Mouse (Mus musculus) heart, embryonic 11.5 days (tissue): ENCODE measurements around the gene Rasd2. TPM values are rescaled to one million over a fixed set of nuclear protein-coding genes. Genes with fewer than 3 reads are reported as not detected.
A peak's percentile ranks its signal among the peaks of the same experiment; 100 is the strongest.

Experiments used
- ATAC-seq: fragments of 200-750 bp; cut with Nextera tagmentation; replicated peaks from 2 replicates; pipeline ENCODE4 v1.8.0; 2017; ENCODE audit warnings: moderate library complexity; ENCODE audit not compliant: insufficient number of reproducible peaks, low FRiP score, low TSS enrichment
- H3K27ac ChIP-seq: fragments of 300-500 bp; sonication (generic); 2 replicates; pipeline ENCODE4 v1.5.1; 2014; ENCODE audit warnings: mild to moderate bottlenecking, low read depth, low read length
- H3K27me3 ChIP-seq: fragments of 300-500 bp; sonication (generic); 2 replicates; pipeline ENCODE4 v1.6.1; 2014; ENCODE audit warnings: mild to moderate bottlenecking, low read length, mixed read lengths; ENCODE audit not compliant: control insufficient read depth, insufficient read depth
- H3K36me3 ChIP-seq: fragments of 300-500 bp; sonication (generic); 2 replicates; pipeline ENCODE4 v1.6.1; 2014; ENCODE audit warnings: mild to moderate bottlenecking, low read length, moderate library complexity, mixed read lengths; ENCODE audit not compliant: control insufficient read depth, insufficient read depth
- H3K4me1 ChIP-seq: fragments of 300-500 bp; sonication (generic); 2 replicates; pipeline ENCODE4 v1.6.1; 2014; ENCODE audit warnings: low read length; ENCODE audit not compliant: control insufficient read depth, insufficient read depth
- H3K4me2 ChIP-seq: fragments of 300-500 bp; sonication (generic); 2 replicates; pipeline ENCODE4 v1.6.1; 2014; ENCODE audit warnings: mild to moderate bottlenecking, moderate library complexity
- H3K4me3 ChIP-seq: fragments of 300-500 bp; sonication (generic); 2 replicates; pipeline ENCODE4 v1.5.1; 2014; ENCODE audit warnings: low read depth, low read length
- H3K9ac ChIP-seq: fragments of 300-500 bp; sonication (generic); 2 replicates; pipeline ENCODE4 v1.6.1; 2014; ENCODE audit warnings: mild to moderate bottlenecking, low read depth, low read length, moderate library complexity
- H3K9me3 ChIP-seq: fragments of 300-500 bp; sonication (generic); replicated peaks from 2 replicates; pipeline ENCODE4 v1.6.1; 2016; ENCODE audit warnings: low read length; ENCODE audit not compliant: control insufficient read depth
- WGBS: fragments of 180-500 bp; shearing (Covaris S2); extraction: QIAGEN DNeasy Blood & Tissue Kit; methylation state at CpG from one replicate; pipeline ENCODE4 v1.1.7; 2014; ENCODE audit not compliant: insufficient replicate concordance; 5-methylcytosine and 5-hydroxymethylcytosine counted together
- polyA plus RNA-seq: library from polyadenylated mRNA; unstranded; fragments of >200 nt; fragmentation: Nextera tagmentation; extraction: Ambion mirVana; gene quantifications from 2 replicates; pipeline ENCODE4 v1.2.1, GENCODE M21; 2014

Rasd2 gene
- 0.10 and 0.16 TPM in 2 replicates for polyA plus RNA-seq

DNA sequence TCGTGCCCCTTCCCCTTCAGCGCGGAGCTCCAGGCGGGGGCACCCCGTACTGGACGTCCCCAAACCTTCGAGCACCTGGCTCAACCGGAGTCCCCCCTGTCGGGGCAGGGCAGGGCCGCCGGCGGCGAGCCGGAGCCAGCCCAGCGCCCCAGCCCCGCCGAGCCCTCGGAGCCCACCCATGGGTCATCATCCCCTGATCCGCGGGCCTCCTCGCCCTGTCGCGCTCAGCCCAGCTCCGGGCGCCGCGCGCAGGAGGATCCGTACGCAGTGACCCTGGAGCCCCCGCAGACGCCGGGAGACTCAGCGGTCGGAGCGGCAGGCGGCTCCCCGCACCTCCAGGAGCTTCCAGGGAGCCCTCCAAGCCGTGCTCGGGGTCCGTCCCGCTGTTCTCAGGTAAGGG is at the start of gene Rasd2:
Gene Rasd2 (plus strand): TSS at position 259 of the 400 bp plus-strand sequence.
- peak within 1 kb of the TSS; percentile 97 for H3K4me2 ChIP-seq
- H3K36me3 ChIP-seq = no peaks in the 10 kb centered on the region
- no peak for ATAC-seq
- no peaks in the 10 kb centered on the region for H3K9me3 ChIP-seq
- peak within 1 kb of the TSS; percentile 28; the same call in 1 of the 2 replicates for H3K9ac ChIP-seq
- H3K4me3 ChIP-seq = peak within 1 kb of the TSS; percentile 55
- WGBS = 3% methylated on average over 40 of the region's 42 CpGs
- H3K27ac ChIP-seq = no peak within 1 kb of the TSS
- peaks cover 62% of the 10 kb centered on the region for H3K27me3 ChIP-seq
- H3K4me1 ChIP-seq = peaks cover 7% of the 10 kb centered on the region

DNA sequence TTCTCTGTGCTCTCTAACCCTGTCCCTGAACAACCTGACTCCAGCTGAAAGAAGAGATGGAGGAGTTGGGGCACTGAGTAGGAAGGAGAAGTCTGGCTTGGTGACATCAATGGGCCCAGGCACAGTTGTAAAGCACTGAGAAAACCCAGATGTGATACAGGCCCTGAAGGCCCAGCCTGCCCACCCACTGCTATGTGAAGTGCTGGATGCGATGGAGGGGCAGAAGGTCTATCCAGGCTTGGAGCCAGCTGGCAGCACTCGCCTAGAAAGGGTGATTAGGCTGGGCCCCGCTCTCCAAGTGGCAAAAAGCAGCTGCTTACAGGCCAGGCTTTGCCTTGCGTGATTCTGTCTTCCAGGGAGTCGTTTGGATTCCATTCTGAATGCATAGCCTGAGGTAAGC is 44.4 kb upstream of the Rasd2 start:
- H3K4me1 ChIP-seq = no peaks in the 10 kb centered on the region
- WGBS = 64% methylated on average over 5 of the region's 5 CpGs

GRCm38 (mm10) chr8:75172009-75172685 is 41.6 kb upstream of the Rasd2 start:
- H3K4me3 ChIP-seq = no peak overlapping the region
- H3K4me1 ChIP-seq = no peaks in the 10 kb centered on the region
- no peak overlapping the region for H3K4me2 ChIP-seq
- H3K27me3 ChIP-seq = no peaks in the 10 kb centered on the region
- WGBS = 71% methylated on average over 6 of the region's 6 CpGs
- H3K9me3 ChIP-seq = no peaks in the 10 kb centered on the region
- H3K9ac ChIP-seq = no peak overlapping the region
- H3K36me3 ChIP-seq = no peaks in the 10 kb centered on the region
- ATAC-seq = no peak
- no peak overlapping the region for H3K27ac ChIP-seq

More for the DNA sequence above, 44.4 kb upstream of the Rasd2 start:
- H3K4me2 ChIP-seq = no peak overlapping the region
- no peaks in the 10 kb centered on the region for H3K27me3 ChIP-seq
- H3K9ac ChIP-seq = no peak overlapping the region
- no peak for ATAC-seq
- no peak overlapping the region for H3K27ac ChIP-seq
- no peaks in the 10 kb centered on the region for H3K9me3 ChIP-seq
- H3K4me3 ChIP-seq = no peak overlapping the region
- H3K36me3 ChIP-seq = no peaks in the 10 kb centered on the region

DNA sequence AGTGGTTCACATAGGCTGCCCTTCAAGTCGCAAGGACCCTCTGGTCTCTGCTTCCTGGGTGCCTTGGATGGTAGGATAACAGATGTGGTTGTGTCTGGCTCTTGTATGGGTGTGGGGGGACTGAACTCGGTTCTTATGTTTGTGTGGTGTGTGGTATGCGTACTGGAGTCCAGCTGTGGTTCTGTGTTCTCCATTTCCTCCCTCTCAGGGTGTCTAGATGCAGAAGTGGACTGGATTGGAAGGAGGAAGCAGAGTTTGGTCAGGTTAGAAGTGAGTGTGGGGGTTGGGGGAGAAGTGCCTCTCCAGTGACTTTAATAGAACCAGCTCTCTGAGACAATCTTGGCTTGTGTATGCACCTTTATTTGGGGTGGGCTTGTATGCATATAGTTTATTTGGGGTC is 20.7 kb upstream of the Rasd2 start:
- no peak for ATAC-seq
- H3K9ac ChIP-seq = no peak overlapping the region
- no peaks in the 10 kb centered on the region for H3K36me3 ChIP-seq
- H3K4me1 ChIP-seq = no peaks in the 10 kb centered on the region
- H3K27ac ChIP-seq = no peak overlapping the region
- 59% methylated on average over 3 of the region's 3 CpGs for WGBS
- no peaks in the 10 kb centered on the region for H3K27me3 ChIP-seq
- H3K4me2 ChIP-seq = no peak overlapping the region
- no peak overlapping the region for H3K4me3 ChIP-seq
- no peaks in the 10 kb centered on the region for H3K9me3 ChIP-seq

GRCm38 (mm10) chr8:75194473-75195071 is 19.2 kb upstream of the Rasd2 start:
- whole genome bisulfite sequencing = 47% methylated on average over 4 of the region's 4 CpGs
- Histone ChIP-seq H3K4me3 (no peak overlapping the region), H3K4me2 (no peak overlapping the region), H3K4me1 (no peaks in the 10 kb centered on the region), H3K9ac (no peak overlapping the region), H3K9me3 (no peaks in the 10 kb centered on the region), H3K27me3 (no peaks in the 10 kb centered on the region), H3K36me3 (no peaks in the 10 kb centered on the region), H3K27ac (no peak overlapping the region)
- ATAC-seq = no peak

DNA sequence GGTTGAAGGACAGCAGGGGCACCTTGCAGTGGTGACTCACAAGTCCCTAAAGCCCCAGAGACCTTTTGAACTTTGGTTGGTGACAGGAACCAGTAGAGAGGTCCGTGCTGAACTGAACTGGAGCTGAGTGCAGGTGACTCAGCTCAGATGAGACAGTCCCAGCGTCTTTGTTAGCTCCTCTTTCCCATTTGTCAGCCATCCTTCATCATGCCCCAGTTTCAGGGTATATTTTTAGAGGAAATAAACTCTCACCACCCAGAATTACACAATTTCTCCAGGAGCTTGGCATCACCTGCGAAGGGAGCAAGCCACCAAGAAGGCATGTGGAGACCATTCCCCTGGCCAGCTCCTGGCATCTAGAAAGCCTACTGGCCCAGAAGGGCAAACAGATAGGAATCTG is 16.6 kb upstream of the Rasd2 start:
- no peak overlapping the region for H3K4me3 ChIP-seq
- H3K9me3 ChIP-seq = no peaks in the 10 kb centered on the region
- no peaks in the 10 kb centered on the region for H3K4me1 ChIP-seq
- no peaks in the 10 kb centered on the region for H3K36me3 ChIP-seq
- H3K27ac ChIP-seq = no peak overlapping the region
- WGBS = 62% methylated on average over 3 of the region's 3 CpGs
- H3K4me2 ChIP-seq = no peak overlapping the region
- H3K9ac ChIP-seq = no peak overlapping the region
- no peaks in the 10 kb centered on the region for H3K27me3 ChIP-seq
- no peak for ATAC-seq

- Histone ChIP-seq H3K4me3 (no peak overlapping the region), H3K9ac (no peak overlapping the region), H3K9me3 (no peaks in the 10 kb centered on the region), H3K36me3 (no peaks in the 10 kb centered on the region), H3K27ac (no peak overlapping the region), H3K4me1 (no peaks in the 10 kb centered on the region), H3K27me3 (no peaks in the 10 kb centered on the region), H3K4me2 (no peak overlapping the region)
- WGBS = 55% methylated on average over 4 of the region's 4 CpGs
- no peak for ATAC-seq
These were observed 15.9 kb upstream of the Rasd2 start for GRCm38 (mm10) chr8:75197862-75198261.

- Histone ChIP-seq H3K9ac (no peak overlapping the region), H3K9me3 (no peaks in the 10 kb centered on the region), H3K27me3 (no peaks in the 10 kb centered on the region), H3K27ac (no peak overlapping the region; the same call in 1 of the 2 replicates), H3K4me3 (no peak overlapping the region), H3K4me2 (no peak overlapping the region), H3K36me3 (no peaks in the 10 kb centered on the region), H3K4me1 (no peaks in the 10 kb centered on the region)
- no peak for ATAC-seq
These were observed 15.4 kb upstream of the Rasd2 start for GRCm38 (mm10) chr8:75198300-75198699.
